Mouse (Mus musculus): ENCODE measurements around the gene Znrf3. TPM values are rescaled to one million over a fixed set of nuclear protein-coding genes. Genes with fewer than 3 reads are reported as not detected.
"Not testable (repeated sequence)": the region's sequence is repeated elsewhere in the genome, so short reads cannot be mapped to it uniquely, and the experiment has no call there.

The Znrf3 gene
- 1 to 10 TPM; 5.0 to 7.4 TPM for total RNA-seq (2021)
- long read RNA-seq, experiment 1, partial matches to known transcripts: 1 of 2 reads
- long read RNA-seq, experiment 1, other reads (novel, unspliced or antisense): 1 of 2 reads
- long read RNA-seq, experiment 2, full-length matches to known transcripts: 1 of 1 reads
- long read RNA-seq, experiment 2, partial matches to known transcripts: 0 of 1 reads
- long read RNA-seq, experiment 2, other reads (novel, unspliced or antisense): 0 of 1 reads

DNA sequence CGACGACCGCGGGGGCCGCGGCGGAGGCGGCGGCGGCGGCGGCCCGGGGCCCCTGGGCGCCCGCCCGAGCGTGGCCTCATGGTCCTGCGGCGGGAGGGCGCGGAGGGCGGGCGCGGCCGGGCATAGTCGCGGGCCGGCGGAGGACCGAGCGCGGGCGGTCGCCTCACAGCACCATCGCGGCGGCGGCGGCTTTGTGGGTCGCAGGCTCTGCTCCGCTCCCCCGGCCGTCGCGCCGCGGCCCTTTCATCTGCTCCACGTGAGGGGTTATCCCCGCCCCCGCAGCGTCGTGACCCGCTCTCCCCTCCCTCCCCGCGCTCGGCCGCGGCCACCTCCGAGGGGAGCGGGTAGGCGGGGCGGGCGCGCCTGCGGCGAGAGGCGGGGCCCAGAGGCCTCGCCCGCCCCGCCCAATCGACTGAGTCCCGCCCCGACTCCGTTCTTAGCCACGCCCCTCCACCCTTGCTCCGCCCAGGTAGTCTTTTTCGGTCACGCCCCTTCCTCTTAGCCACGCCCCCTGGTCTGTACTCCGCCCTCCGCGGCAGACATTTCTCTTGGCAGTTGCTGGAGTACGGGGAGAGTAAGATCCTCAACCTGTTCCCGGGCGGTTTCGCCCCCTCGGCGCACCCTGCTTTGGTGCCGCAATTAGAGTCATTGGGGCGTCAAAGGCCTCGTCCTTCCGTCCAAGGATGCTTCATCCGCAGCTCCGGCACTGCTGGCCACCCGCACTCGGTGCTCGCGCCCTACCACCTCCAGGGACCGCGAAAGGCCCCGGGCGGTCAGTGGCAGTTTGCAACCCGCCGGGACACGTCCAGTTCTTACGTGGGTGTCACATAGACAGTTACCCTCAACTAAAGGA lies at the start of gene Znrf3:
TSS of gene Znrf3 (minus strand) at position 249 of the 853 bp plus-strand sequence.
- peak; percentile 94 for DNase-seq (ENCODE audit: low spot score)

DNA sequence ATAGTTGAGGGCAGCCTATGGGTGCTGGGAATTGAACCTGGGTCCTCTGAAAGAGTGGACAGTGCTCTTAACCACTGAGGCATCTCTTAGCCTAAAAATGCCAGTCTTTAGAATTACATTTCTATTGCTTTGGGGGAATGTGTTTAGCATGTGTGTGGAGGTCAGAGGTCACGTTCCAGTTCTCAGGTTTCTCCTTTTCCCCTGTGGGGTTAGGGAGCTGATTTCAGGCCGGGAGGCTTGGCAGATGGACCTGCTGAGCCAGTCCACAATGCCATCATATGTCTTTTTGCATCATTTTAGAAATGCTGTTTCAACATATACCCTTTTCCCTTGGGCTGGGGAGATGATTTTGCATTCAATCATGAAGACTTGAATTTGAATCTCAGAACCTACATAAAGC lies 49.2 kb upstream of the Znrf3 start:
- DNase-seq (ENCODE audit: low spot score): no peak

DNA sequence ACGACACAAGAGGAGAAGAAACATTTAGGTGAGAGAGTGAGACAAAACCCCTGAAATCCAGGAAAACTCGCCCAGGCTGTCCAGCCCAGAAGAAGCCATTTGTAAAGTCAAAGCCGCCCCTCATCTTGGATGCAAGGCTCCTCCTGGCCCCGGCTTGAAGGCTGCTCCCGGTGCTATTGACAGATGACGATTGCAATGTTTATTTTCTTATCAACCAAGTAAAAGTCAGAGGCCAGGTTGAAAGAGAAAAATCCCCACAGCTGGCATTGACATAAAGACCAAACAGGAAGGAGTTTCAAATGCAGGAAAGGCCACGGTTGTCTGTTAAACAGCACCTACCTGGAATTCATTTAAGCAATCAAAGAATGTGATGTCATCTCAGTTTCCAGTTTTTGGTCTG lies 47.3 kb upstream of the Znrf3 start:
- DNase-seq (ENCODE audit: low spot score): no peak

DNA sequence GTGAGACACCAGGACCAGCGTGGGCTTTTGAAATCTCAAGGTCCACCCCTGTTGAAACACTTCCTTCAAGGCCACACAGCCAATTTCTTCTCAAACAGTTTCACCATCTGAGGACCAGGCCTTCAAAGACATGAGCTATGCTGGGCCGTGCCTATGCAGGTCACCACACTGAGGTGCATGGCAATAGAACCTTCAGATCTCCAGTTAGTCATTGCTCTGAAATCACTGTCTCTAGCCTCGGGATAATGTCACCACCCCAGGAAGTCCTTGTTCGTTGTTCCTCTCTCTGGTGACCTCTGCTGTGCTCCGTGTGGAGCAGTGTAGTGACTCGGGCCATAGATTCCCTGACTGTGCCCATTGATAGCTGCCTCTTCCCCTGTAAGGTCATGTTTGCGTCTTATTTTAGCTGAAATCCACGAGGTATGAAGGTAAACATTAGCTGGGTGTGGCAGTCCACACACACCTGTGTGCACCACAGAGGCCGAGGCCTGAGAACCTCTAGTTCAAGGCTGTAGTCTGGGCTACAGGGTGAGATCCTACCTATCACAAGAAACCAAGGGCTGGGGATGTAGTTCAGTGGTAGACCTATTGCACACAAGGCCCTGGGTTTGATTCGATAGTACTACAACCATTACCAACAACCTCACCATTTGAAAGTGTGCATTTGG lies 46.5 kb upstream of the Znrf3 start:
- no peak for DNase-seq (ENCODE audit: low spot score)

DNA sequence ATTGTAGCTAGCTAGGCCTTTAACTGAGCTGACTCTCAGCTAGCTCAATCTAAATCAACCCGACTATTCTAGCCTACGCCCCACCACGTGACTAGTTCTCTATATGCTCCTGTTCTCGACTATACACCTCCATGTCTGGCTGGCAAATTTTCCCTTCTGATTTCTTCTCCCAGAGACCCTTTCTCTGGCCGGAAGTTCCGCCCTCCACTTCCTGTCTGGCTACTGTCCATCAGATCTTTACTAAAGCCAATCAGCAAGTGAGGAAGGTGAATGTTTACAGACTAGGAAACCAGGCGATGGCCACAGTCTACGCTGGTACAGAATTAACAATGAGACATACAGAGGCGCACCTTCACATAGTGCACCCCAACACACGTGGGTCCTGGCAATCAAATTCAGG lies 44.8 kb upstream of the Znrf3 start:
- DNase-seq (ENCODE audit: low spot score): not testable (repeated sequence)

DNA sequence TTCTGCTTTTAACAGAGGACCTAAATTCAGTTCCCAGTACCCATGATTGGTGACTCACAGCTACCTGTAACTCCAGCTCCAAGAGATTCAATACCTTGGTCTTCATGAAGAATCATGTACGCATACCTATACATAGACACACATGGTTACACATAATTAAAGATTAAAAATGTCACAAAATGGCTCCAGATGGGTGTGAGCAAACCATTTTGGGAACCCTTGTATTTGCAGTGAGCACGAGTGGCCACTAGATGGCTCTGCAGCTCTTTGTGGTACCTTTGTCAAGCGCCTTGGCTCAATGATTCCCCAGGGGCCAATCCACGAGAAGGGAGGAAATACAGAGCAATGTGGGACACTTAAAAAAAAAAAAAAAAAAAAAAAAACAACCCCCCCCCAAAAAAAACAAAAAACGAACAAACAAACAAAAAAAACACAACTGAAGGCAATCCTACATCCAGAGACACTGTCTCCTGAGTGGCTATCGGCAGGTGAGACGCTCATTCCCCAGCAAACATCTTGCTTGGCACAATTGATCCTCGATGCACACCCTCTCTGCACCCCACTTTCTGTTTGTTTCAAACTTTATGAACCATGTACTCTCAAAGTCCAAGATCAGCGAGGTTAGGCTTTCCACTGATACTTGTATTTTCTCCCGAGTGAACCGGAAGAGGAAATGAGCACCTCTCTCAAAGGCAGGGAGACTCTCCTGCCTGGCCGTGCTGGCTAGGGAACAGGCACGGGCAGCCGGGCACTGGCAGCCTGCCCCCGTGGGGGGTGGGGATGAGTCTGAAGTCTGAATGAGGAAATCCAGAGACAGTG lies 40.8 kb upstream of the Znrf3 start:
- peak; percentile 88 for DNase-seq (ENCODE audit: low spot score)

GRCm38 (mm10) chr11:5482581-5482980 lies 37.9 kb upstream of the Znrf3 start:
- DNase-seq (ENCODE audit: low spot score): no peak

DNA sequence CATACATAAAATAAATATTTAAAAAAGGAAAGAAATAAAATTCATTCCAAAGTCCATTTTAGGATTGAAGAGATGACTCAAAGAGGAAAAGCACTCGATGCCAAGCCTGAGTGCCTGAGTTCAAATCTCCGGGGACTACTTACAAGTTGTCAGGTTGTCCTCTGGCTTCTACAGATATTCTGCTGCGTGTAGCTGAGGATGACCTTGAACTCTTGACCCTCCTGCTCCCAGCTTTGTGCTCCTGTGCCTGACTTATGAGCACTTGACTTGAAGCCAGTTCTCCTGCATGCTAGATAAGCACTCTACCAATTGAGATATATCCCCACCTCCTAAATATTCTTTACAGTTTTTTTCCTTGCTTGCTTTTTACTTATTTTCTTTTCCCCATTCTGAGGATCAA lies 34.2 kb upstream of the Znrf3 start:
- DNase-seq (ENCODE audit: low spot score): no peak

- no peak for DNase-seq (ENCODE audit: low spot score)
Measured at GRCm38 (mm10) chr11:5478193-5478592, 33.5 kb upstream of the Znrf3 start.

DNA sequence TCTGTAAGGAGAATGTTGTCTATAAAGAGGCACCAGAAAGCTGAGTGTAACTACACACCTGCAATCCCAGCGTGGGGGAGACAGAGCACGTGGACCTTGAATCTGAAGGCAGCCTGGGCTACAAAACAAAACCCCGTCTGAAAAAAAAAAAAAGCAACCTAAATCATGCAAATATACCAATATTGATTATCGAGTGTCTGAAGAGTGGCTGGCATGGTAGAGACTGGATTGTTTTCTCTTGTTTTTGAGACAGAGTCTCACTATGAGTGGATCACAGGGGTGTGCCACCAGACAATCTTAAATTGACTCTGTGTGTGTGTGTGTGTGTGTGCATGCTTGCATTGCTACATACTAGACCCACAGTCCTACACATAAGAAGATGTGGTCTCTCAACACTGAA lies 32.2 kb upstream of the Znrf3 start:
- DNase-seq (ENCODE audit: low spot score): no peak

GRCm38 (mm10) chr11:5475556-5476118 lies 31.0 kb upstream of the Znrf3 start:
- not testable (repeated sequence) for DNase-seq (ENCODE audit: low spot score)

DNA sequence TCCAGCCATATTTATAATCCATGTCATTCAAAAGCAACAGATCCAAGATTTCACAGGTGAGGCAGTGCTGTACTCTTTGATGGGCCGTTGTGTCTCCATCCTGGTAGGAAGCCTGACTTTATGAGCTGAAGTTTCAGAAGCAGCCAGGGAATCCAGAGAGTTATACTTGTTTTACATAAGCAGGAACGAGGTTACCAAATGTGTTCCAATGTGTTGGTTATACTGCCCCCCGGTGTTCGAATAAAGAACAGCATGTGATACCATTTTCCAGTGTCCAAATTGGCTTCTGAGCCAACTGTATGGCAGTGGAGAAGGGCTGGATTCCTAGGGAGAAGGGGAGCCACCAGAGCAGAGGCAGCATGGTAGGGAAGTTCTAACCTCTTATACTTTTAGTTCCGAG lies 29.5 kb upstream of the Znrf3 start:
- DNase-seq (ENCODE audit: low spot score): peak; percentile 73

DNA sequence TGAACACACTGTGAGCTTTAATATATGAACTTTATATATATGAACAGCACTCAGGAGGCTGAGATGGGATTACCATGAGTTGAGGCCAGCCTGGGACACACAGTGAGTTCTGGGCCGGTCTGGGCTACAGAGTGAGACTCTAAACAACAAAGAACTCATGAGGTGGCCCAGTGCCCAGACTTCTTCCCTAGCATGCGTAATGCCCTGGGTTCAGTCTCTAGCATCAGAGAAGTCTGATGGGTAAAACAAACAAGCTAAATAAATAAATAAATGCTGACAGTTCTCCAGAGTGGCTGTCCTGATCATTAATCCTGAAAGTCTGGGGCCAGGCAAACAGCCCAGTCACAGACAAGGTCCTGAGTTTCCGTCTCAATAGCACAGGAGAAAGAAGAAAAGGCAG lies 25.4 kb upstream of the Znrf3 start:
- DNase-seq (ENCODE audit: low spot score): no peak

DNA sequence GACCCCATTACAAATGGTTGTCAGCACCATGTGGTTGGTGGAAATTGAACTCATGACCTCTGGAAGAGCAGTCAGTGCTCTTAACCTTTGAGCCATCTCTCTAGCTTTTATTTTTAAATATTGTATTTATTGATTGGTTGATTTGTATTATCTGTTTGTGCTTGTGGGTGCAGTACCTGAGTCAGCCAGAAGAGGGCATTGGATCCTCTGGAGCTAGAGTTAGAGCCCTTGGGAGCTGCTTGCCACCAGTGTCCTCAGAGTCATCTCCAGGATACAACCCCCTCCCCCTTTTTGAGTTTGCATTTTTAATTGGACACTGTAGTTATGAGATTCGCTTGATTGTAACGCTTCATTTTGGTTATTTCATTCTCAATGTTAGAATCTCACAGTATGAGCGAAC lies 24.4 kb upstream of the Znrf3 start:
- DNase-seq (ENCODE audit: low spot score): peak; percentile 39

- DNase-seq (ENCODE audit: low spot score): no peak
Measured at GRCm38 (mm10) chr11:5468471-5468870, 23.8 kb upstream of the Znrf3 start.

DNA sequence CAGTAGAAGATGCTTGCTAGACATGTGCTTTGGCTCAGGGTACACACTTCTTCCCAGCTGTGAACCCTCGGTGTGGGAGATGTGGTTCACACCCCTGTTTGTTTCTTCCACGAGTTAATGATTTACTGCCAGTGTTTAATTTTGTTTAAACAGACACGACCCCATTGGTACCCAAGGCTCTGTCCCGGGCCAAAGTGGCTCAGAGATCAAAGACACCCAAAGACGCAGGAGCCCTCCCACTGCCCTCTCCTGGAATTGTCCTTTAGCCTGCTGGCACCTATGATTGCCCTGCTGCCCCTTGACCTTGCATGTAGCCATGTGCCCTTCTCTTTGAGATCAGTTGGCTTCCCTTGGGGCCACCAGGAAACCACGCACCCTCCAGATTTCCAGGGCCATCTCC lies 7.3 kb upstream of the Znrf3 start:
- DNase-seq (ENCODE audit: low spot score): no peak

DNA sequence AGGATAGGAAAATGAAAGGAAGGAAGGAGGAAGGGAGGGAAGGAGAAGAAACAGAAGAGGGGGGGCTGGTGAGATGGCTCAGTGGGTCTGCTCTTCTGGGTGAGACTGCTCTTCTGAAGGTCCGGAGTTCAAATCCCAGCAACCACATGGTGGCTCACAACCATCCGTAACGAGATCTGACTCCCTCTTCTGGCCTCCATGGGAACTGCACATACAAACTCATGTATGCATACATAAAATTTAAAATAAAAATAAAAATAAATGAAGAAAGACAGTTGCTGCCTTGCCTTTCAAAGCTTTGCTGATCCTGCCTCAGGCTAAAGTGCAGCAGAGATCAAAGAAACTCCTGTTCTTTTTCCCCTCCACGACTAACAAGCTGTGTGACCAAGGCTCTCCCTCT lies 6.7 kb upstream of the Znrf3 start:
- no peak for DNase-seq (ENCODE audit: low spot score)

GRCm38 (mm10) chr11:5450701-5451100 lies 6.1 kb upstream of the Znrf3 start:
- no peak for DNase-seq (ENCODE audit: low spot score)

DNA sequence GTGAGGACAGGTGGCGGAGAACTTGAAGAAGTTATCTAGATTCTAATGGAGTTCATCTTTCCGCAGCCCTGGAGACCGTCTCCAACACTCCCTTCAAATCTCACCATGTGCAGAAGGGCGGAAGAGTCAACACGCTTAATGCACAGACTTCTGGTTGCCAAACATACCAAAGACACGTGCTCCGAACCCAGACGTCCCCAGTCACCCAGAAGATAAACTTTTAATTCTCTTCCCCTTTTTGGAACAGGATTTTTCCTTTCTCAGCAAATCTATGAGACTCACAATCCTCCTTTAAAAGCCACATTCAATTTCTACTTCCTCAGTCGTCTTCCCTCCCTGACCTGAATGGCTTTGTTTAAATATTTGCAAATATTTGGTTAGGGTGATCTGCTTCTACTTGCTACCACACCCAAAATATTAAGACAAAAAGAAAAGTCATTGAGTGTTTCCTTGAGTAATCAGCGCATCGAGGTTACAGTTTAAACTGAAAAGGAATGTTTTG lies 856 bp upstream of the Znrf3 start:
- no peak for DNase-seq (ENCODE audit: low spot score)

DNA sequence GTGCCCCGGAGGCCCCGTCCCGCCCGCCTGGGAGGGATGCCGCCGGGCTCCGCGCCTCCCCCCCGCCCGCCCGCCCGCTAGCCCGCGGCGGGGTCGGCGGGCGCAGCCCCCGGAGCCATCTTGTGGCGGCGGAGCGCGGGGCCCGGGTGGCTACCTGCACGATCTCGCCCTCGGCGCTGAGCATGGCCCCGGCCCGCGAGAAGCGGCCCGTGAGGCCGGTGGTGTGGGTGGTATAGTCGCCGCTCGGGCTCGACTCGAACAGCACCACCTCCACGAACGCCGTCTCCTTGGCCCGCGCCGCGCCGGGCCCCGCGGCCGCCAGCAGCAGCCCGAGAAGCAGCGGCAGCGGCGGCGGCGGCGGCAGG lies 431 bp downstream of the Znrf3 start:
- DNase-seq (ENCODE audit: low spot score): peak; percentile 37

Measured in gastrocnemius, adult 18-20 months (tissue).